Mouse (Mus musculus): Measurements from ENCODE around the gene Rp2.

The Rp2 gene

GRCm38 (mm10) chrX:20425839-20426449, 61.7 kb downstream of the Rp2 start:
- peak; percentile 75 for DNase-seq
